In genomic region chr13:98845794-98846193, GRCm38 (mm10) we compare ENCODE assay signal across 24 mouse cellular contexts. TPM values are rescaled to one million over a fixed set of nuclear protein-coding genes. Genes with fewer than 3 reads are reported as not detected.
A peak's percentile ranks its signal among the peaks of the same experiment; 100 is the strongest.
DNase-seq lines count a peak whose midpoint lies in the region; ATAC-seq and TF ChIP-seq lines count a peak whose summit lies in the region.
"Had no signal": no experiment of that assay in that cellular context is flagged by ENCODE, and none has a peak within 500 bp of the region (broad histone marks: within the 10 kb centered on the region; RNA-seq: fewer than 3 reads in every experiment).

No protein-coding gene starts in this region.

- no peak overlapping the region for H3K4me2 ChIP-seq in kidney, embryonic 16.5 days (replicated peaks; ENCODE audit: low read depth, low read length)
- H3K4me2 ChIP-seq: embryonic facial prominence, embryonic 12.5 days; forebrain, embryonic 13.5 days; forebrain, embryonic 15.5 days had no signal

- no peak for DNase-seq in kidney, adult 2 months
- no peak for DNase-seq in kidney, postnatal 10 days
- no peak for DNase-seq in kidney, postnatal 4 days
- DNase-seq in lung, postnatal 25 days (ENCODE audit: low spot score): peak; percentile 7
- no peak for DNase-seq in lung, adult 2 months
- DNase-seq: adrenal gland, adult 8-10 months; adrenal gland, postnatal 14 days; adrenal gland, postnatal 36 days; B cell, adult 2 months; cerebellum, adult 11-12 months; cerebellum, adult 2 months; cerebellum, adult 9-10 months; cerebellum, postnatal 10 days; cerebellum, postnatal 25 days had no signal

- H3K27me3 ChIP-seq in kidney, adult 2 months (replicated peaks; ENCODE audit: control insufficient read depth, insufficient read depth, low read length): no peaks in the 10 kb centered on the region
- H3K27me3 ChIP-seq in kidney, embryonic 16.5 days (ENCODE audit: insufficient read depth, low read length): no peaks in the 10 kb centered on the region
- H3K27me3 ChIP-seq: CH12.LX; embryonic facial prominence, embryonic 12.5 days; forebrain, embryonic 13.5 days; forebrain, embryonic 15.5 days; Patski had no signal

- WGBS in kidney, adult 2 months: 47% methylated on average over 1 of the region's 1 CpGs
- 90% methylated on average over 1 of the region's 1 CpGs for WGBS in kidney, embryonic 16.5 days
- WGBS in lung, adult 2 months: 65% methylated on average over 1 of the region's 1 CpGs

- TF ChIP-seq CTCF in kidney, adult 2 months (conservative IDR thresholded peaks at IDR 0.05; ENCODE audit: insufficient read depth, insufficient read length, low read depth, low read length): no peak
- no peak for TF ChIP-seq CTCF in lung, adult 2 months (IDR thresholded peaks at IDR 0.05; ENCODE audit: insufficient read depth, low read length)

- peak overlapping the region; percentile 85 for H3K27ac ChIP-seq in kidney, adult 2 months (ENCODE audit: insufficient read depth, low read depth, low read length)
- H3K27ac ChIP-seq in kidney, embryonic 16.5 days (ENCODE audit: low read length): peak overlapping the region; percentile 53
- H3K27ac ChIP-seq: embryonic facial prominence, embryonic 10.5 days; embryonic facial prominence, embryonic 12.5 days; forebrain, embryonic 13.5 days; forebrain, embryonic 15.5 days had no signal

- no peaks in the 10 kb centered on the region for H3K9me3 ChIP-seq in kidney, embryonic 16.5 days (ENCODE audit: low read length)
- H3K9me3 ChIP-seq: embryonic facial prominence, embryonic 10.5 days; embryonic facial prominence, embryonic 12.5 days; forebrain, embryonic 13.5 days; forebrain, embryonic 15.5 days; G1E had no signal

- ATAC-seq in kidney, embryonic 16.5 days (ENCODE audit: low FRiP score, low TSS enrichment): no peak
- ATAC-seq: activated CD4-positive, CD25-positive, alpha-beta regulatory T cell, adult 4 months; CD4-positive, CD25-positive, alpha-beta regulatory T cell, adult 4 months; forebrain, embryonic 13.5 days; forebrain, embryonic 15.5 days; Patski had no signal

- H3K9ac ChIP-seq in kidney, embryonic 16.5 days (replicated peaks; ENCODE audit: low read length): no peak overlapping the region
- H3K9ac ChIP-seq: embryonic facial prominence, embryonic 12.5 days; forebrain, embryonic 13.5 days; forebrain, embryonic 15.5 days had no signal

- H3K4me1 ChIP-seq in kidney, adult 2 months (ENCODE audit: control insufficient read depth, insufficient read depth, low read length): peaks cover 7% of the 10 kb centered on the region
- H3K4me1 ChIP-seq in kidney, embryonic 16.5 days (ENCODE audit: insufficient read depth, low read length): no peaks in the 10 kb centered on the region
- no peaks in the 10 kb centered on the region; the same call in 1 of the 2 replicates for H3K4me1 ChIP-seq in lung, adult 2 months (ENCODE audit: control insufficient read depth, insufficient read depth, low read length)
- H3K4me1 ChIP-seq: embryonic facial prominence, embryonic 10.5 days; embryonic facial prominence, embryonic 12.5 days; forebrain, embryonic 13.5 days; forebrain, embryonic 15.5 days had no signal

- no peak overlapping the region for H3K4me3 ChIP-seq in kidney, adult 2 months (ENCODE audit: insufficient read depth, low read depth, low read length)
- H3K4me3 ChIP-seq in kidney, embryonic 16.5 days (ENCODE audit: low read length): no peak overlapping the region
- H3K4me3 ChIP-seq in lung, adult 2 months (replicated peaks; ENCODE audit: extremely low read depth, low read depth, low read length): no peak overlapping the region
- H3K4me3 ChIP-seq: embryonic facial prominence, embryonic 10.5 days; embryonic facial prominence, embryonic 12.5 days; forebrain, embryonic 13.5 days; forebrain, embryonic 15.5 days had no signal

- peaks cover 14% of the 10 kb centered on the region for H3K36me3 ChIP-seq in kidney, adult 2 months (ENCODE audit: control insufficient read depth, insufficient read depth, low read length)
- peaks cover 32% of the 10 kb centered on the region for H3K36me3 ChIP-seq in kidney, embryonic 16.5 days (ENCODE audit: insufficient read depth, low read length)

- no peak for TF ChIP-seq POLR2A in kidney, adult 2 months (IDR thresholded peaks at IDR 0.05; ENCODE audit: low read depth, low read length)
- TF ChIP-seq POLR2A in lung, adult 2 months (IDR thresholded peaks at IDR 0.05; ENCODE audit: borderline replicate concordance, extremely low read depth, low read depth, low read length): no peak

RNA-seq across cellular contexts. Expression of gene Fcho2, which starts 30.5 kb away (rescaled TPM):
- polyA plus RNA-seq in kidney, adult 2 months (2012; rRNA removed): 17.5 and 17.8 TPM in 2 replicates
- 37.5 and 44.7 TPM in 2 replicates for polyA plus RNA-seq in kidney, embryonic 16.5 days (2015; fragmentation: Nextera tagmentation; extraction: Ambion mirVana)
- 16.0 and 21.1 TPM in 2 replicates for polyA plus RNA-seq in lung, adult 2 months (2012; rRNA removed)
